Mouse (Mus musculus) gonadal fat pad, adult 2 months (tissue): Measurements from ENCODE around the gene Lilrb4a. TPM values are rescaled to one million over a fixed set of nuclear protein-coding genes. Genes with fewer than 3 reads are reported as not detected.
"Not testable (repeated sequence)": the region's sequence is repeated elsewhere in the genome, so short reads cannot be mapped to it uniquely, and the experiment has no call there.

ENCODE experiments used
- DNase-seq: peaks from one replicate; pipeline ENCODE4 v3.0.0-alpha.2; 2012; ENCODE audit warnings: low read depth
- polyA plus RNA-seq: library from polyadenylated mRNA; depleted of rRNA; stranded (reverse); fragments of >200 nt; gene quantifications from 2 replicates; pipeline ENCODE4 v1.2.3, GENCODE M21; 2012; rRNA removed

Gene Lilrb4a
- 6.8 and 8.5 TPM in 2 replicates for polyA plus RNA-seq

DNA sequence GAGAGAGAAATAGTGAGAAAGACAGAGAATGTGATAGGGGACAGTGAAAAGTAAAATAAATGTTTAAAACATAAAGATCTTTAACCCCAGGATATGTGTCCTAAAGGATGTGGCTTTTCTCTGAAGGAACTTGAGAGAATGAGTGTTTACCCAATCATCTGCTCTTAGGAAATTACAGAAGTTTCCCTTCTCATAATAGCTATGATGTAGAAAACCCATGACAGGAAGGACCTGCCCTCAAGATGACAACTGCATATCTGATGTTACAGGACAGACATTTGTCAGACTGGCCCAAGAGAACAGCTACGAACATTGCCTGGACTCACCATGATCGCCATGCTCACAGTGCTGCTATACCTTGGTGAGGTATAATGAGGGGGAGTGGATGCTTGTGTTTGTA, at the start of gene Lilrb4a:
TSS of gene Lilrb4a (plus strand) at position 266 of the 400 bp plus-strand sequence.
- not testable (repeated sequence) for DNase-seq

GRCm38 (mm10) chr10:51451610-51452009, 39.1 kb upstream of the Lilrb4a start:
- DNase-seq: no peak

DNA sequence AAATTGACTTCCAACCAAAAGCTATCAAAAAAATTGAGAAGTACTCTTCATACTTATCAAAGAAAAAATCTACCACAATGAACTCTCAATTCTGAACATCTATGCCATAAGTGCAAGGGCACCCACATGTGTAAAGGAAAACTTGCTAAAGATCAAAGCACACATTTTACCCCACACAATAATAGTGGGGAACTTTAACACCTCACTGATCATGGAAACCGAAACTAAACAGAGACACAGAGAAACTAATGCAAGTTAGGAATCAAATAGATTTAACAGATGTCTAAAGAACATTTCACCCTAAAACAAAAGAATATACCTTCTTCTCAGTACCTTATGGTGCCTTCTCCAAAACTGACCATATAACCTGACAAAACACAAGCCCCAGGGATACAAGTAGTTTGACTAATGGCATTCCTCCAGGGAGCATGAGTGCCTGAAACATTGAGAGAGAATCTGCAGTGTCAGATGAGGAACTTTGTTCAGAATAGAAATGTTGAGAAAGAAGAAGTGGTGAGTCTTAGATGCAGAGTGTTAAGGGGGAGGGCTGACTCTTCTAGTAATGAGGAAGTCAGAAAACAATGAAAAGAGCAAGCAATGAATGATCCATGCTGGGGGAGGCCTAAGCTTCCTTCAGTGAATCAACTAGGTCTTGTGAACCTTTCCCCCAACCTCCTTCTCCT, 37.0 kb upstream of the Lilrb4a start:
- DNase-seq: no peak

DNA sequence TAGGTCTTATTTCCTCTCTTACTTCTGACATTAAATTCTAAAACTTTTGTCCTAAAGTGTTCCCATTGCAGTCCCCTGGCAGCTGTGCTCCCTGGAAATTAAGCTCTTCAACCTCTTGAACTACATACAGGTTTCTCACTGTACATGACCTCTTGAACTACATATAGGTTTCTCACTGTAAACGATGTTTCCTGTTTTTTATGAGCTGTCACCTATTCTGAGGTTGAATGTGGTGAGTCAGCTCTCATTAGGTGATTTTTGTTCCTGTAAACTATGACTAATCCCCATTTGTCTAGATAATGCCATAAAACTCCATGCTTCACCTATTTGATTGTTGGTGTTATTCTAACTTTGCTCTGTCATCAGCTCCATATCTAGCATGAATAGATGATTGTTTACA, 36.4 kb upstream of the Lilrb4a start:
- no peak for DNase-seq

DNA sequence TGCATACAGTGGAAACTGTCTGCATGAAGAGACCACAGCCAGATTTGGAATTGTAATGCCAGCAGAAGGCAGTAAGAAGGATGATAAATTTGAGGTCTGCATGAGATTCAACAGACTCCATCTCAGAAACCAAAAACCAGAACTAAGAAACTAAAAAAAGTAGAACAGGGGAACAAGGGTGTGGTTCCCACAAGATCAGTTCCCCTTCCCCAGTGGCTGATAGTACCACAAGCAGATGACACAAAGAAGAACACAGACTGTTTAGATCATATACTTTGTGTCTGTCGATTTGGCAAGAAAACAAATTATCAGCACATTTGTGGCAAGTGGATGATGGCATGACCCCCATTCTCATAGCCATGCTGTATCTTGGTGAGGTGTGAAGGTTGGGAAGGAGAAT, 35.0 kb upstream of the Lilrb4a start:
- DNase-seq: no peak

GRCm38 (mm10) chr10:51456369-51456768, 34.4 kb upstream of the Lilrb4a start:
- no peak for DNase-seq

GRCm38 (mm10) chr10:51463800-51464199, 27.0 kb upstream of the Lilrb4a start:
- DNase-seq: not testable (repeated sequence)

GRCm38 (mm10) chr10:51480397-51480796, 10.4 kb upstream of the Lilrb4a start, which contains the start of the genes Gm49339 and Lilr4b:
Gene Gm49339, plus strand, starts transcription at chr10:51480612.
Gene Lilr4b, plus strand, starts transcription at chr10:51480632.
- not testable (repeated sequence) for DNase-seq

DNA sequence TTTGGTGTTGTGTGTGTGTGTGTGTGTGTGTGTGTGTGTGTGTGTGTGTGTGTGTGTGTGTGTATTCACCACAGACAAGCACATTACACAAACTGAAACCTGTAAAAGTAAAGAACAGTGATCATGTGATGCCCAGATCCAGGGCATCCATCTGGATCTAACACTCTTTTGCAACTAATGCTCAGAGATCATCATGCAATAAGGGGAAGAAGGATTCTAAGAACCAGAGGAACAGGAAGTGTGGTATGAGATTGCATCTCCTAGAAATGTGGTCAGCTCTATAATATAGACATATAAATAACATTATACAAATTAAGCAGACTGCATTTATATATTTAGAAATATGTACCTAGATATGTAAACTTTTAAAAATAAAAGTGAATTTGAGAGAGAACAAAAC, 29.3 kb downstream of the Lilrb4a start:
- DNase-seq: no peak

DNA sequence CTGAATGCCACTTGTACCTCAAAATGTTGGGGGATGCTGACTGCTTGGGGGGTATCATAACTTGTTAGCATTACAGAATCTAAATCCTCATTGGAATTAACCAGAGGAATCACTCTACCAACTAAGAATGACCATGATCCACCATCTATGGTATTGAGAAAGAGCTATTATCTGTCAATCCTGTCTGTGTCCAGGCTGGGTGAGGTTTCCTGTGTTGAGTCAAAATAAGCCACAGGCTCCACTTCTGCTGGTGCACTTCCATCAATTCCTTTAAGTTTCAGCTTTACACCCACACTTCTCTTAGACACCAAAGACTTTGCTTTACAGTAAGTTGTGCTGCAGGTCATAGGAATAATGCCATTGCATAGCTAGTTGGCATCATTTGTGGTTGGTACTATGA, 30.7 kb downstream of the Lilrb4a start:
- DNase-seq: no peak

- no peak for DNase-seq
These were observed 35.3 kb downstream of the Lilrb4a start for GRCm38 (mm10) chr10:51526090-51526489.

DNA sequence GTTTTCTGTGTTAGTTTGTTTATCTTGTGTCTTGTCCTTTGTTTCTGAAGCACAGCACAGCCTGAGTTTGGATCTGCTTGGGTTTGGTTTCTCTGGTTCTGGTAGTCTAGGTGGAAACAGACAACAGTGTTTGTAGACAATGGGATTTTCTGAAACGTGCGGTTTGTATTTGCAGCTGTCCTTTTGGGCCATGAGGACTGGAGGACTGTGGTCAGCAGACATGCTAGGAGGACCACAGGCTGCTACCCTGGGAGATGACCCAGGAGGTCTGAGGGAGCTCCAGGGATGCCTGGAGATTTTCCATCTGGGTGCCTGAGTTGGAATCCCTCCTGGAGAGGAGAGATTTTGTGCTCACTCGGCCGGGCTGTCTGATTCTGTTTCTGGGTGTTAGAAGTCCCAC, 35.9 kb downstream of the Lilrb4a start:
- no peak for DNase-seq

- no peak for DNase-seq
These were observed 38.2 kb downstream of the Lilrb4a start for GRCm38 (mm10) chr10:51528840-51529434.

GRCm38 (mm10) chr10:51529497-51529896, 38.7 kb downstream of the Lilrb4a start:
- no peak for DNase-seq

DNA sequence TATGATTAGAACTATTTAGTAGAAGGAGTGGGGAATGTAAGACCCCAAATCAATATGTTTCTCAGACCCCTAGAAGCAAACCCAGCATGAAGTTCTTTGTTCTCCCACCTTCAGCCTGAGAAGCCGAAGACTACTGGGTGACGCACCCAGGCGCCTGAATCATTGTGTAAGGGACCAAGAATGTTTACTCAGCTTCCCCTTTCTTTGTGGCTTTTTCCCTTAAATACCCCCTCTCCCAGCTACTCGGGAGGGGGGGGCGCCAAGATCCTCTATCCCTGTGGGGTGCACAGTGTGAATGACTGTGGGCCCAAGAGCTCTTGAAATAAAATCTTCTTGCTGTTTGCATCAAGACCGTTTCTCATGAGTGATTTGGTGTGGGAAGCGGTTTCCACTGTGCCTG, 40.1 kb downstream of the Lilrb4a start:
- no peak for DNase-seq

Other genes with a start within 250 kb of the Lilrb4a start
- 2.1 and 8.2 TPM in 2 replicates for gene Gm49339, start 10.3 kb upstream of the Lilrb4a start, polyA plus RNA-seq
- gene Lilr4b, start 10.3 kb upstream of the Lilrb4a start, polyA plus RNA-seq: 5.6 and 10.2 TPM in 2 replicates
- not detected in 2 replicates for gene Fam162b, start 99.6 kb downstream of the Lilrb4a start, polyA plus RNA-seq
- gene Gprc6a, start 140.5 kb downstream of the Lilrb4a start, polyA plus RNA-seq: not detected in 2 replicates
- not detected in 2 replicates for gene Rfx6, start 186.8 kb downstream of the Lilrb4a start, polyA plus RNA-seq